Mouse (Mus musculus): Measurements from ENCODE around the gene Rnf212b.

The Rnf212b gene

DNA sequence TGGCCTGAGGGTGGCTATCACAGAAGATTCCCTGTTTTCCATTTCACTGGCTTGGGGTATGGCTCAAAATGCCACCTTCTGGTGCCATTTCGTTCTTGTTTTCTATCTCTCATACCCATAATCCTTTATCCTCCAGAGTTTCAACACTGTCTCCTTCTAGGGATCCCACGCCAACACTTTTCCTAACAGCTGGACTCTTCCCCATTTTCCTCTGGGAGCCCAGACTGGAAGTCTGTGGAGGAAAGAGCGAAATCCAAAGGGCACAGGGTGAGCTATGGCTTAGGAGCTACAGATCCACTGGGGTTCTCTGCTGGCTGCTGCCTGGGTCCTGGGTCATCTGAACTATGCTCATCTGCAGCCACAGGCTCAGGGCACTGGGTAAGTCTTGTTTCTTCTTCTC is 60.2 kb downstream of the Rnf212b start:
- DNase-seq (ENCODE audit: low spot score), result no peak

DNA sequence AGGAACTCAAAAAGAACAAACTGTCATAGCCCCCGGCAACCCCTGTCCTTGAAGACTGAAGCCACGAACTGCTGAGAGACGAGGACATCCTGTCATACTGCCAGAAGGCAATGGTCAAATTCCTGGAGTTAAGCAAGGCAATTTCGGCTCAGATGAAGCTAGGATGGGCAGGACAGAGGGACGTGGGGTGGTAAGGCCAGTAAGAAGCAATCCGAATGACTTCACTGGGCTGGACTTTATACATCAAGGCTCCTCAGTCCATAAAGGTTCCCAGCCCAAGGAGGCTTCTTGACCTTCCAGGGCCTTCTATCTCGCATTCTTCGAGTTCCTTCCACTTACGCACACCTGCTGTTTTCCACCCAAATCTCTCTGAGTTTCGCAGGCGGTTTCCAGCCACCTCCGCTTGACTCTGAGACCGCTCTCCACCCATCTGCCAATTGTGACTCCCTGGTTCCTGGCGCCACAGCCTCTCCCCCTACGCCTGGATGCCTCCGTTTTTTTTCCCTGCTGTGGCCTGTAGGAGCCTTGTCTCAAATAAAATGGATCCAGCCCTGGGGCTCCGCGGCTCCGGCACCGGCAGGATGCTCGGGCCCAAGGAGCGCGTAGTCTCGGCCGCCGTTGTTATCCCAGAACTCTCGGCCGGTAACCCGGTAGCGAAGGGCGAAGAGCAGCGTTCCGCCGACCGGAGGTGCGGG is 62.0 kb downstream of the Rnf212b start:
- DNase-seq (ENCODE audit: low spot score), result peak; percentile 25

- peak; percentile 90 for DNase-seq (ENCODE audit: low spot score)
These were observed 62.7 kb downstream of the Rnf212b start for GRCm38 (mm10) chr14:54876539-54877047.

GRCm38 (mm10) chr14:54877048-54877715 is 63.2 kb downstream of the Rnf212b start, which contains the start of gene Ppp1r3e:
Ppp1r3e (minus strand) TSS chr14:54877550.
- DNase-seq (ENCODE audit: low spot score), result peak; percentile 79

DNA sequence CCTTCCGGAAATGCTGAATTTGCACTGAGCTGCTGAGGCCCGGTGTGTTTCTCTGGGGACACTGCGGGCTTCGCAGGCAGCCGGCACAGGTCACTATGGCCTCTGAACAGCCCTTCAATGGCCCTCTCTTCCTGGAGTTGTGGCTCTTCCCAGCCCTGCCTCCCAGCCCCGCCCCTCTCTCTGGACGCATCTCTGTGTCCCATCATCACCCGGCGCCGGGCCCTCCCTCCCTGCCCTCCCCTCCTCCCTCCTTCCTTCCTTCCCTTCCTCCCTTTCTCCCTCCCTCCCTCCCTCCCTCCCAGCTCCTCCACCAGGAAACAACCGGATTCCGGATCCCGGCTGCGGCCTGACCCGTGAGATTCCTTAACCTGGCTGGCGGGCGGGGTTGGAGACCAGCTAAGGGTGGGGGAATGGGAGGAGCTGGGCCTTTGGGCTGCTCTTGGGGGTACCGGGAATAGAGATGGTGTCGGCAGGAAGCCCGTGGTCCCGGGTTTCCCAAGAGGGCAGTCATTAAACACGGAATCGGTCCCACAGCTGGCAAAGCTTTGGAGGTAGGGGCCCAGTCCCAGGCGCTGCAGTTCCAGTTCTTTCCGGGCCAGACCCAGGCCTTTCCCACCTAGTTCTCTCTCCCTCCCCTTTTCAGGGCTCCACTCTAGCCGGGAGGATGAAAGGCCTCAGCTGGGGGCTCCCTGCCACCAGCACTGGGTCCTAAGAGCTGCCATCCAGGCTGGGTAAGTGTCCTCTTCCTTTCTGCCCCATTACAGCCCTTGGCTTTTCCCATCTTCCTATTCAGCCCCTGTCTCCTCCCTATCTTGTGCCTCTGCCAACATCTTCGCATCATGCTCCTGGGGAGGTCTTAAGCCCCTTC is 69.4 kb downstream of the Rnf212b start, which contains the start of the genes Bcl2l2 and Gm20521:
Gene Bcl2l2, plus strand, starts transcription at position 224 of the 868 bp plus-strand sequence.
Gene Gm20521, plus strand, starts transcription at position 288 of the 868 bp plus-strand sequence.
- DNase-seq (ENCODE audit: low spot score), result peak; percentile 96

- DNase-seq (ENCODE audit: low spot score), result peak; percentile 33
These were observed 70.2 kb downstream of the Rnf212b start for GRCm38 (mm10) chr14:54884022-54884712.

GRCm38 (mm10) chr14:54885309-54885708 is 71.4 kb downstream of the Rnf212b start:
- DNase-seq (ENCODE audit: low spot score), result no peak

- no peak for DNase-seq (ENCODE audit: low spot score)
These were observed 78.3 kb downstream of the Rnf212b start, which contains the start of gene Pabpn1 for GRCm38 (mm10) chr14:54892200-54892599. Pabpn1 (plus strand) TSS chr14:54892500.

DNA sequence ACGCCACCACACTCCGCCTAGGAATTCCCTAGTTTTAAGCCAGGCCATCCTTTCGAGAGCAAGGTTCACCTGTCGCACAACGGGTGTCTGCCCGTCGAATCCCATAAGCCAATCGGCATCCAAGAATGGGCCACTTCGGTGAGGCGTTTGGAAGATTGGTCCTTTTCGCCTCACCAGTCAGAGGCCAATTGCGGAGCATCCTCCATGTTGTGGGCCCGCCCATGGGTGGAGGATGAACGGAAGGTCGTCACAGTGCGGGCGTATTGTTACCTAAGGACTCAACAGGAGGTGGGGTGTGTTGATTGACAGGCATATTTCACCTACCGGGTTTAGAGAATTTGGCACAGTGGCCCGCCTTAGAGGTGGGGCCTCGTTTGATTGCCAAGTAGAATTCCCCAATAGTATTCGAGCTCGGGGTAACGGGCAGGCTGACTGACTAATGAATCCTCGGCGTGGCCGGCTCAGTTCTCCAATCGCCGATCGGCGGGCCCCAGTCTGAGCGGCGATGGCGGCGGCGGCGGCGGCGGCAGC is 79.8 kb downstream of the Rnf212b start:
- peak; percentile 99 for DNase-seq (ENCODE audit: low spot score)

- peak; percentile 72 for DNase-seq (ENCODE audit: low spot score)
These were observed 80.6 kb downstream of the Rnf212b start for GRCm38 (mm10) chr14:54894296-54895151.

- no peak for DNase-seq (ENCODE audit: low spot score)
These were observed 83.5 kb downstream of the Rnf212b start for GRCm38 (mm10) chr14:54897445-54897844.

DNA sequence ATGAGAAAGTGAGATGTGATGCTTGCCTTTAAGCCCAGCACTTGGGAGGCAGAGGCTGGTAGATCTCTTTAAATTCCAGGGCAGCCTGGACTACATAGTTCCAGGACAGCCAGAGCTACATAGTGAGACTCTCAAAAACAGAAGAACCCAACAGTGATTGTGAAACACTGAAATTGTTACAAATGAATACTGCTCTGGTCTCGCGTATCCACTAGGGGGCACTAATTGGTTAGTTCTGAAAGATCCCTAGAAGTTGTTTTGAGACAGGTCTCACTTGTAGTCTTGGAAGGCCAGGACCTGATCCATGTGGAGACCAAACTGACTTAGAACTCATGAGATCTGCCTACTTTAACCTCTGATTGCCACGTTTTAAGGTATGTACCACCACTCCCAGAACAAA is 86.4 kb downstream of the Rnf212b start:
- peak; percentile 66 for DNase-seq (ENCODE audit: low spot score)

GRCm38 (mm10) chr14:54903641-54904040 is 89.7 kb downstream of the Rnf212b start:
- no peak for DNase-seq (ENCODE audit: low spot score)
